In genomic region chr9:102770190-102770589, GRCm38 (mm10) we compare ENCODE assay signal across 23 mouse cellular contexts. TPM values are rescaled to one million over a fixed set of nuclear protein-coding genes. Genes with fewer than 3 reads are reported as not detected.
DNase-seq lines count a peak whose midpoint lies in the region; ATAC-seq lines count a peak whose summit lies in the region.
"Had no signal": no experiment of that assay in that cellular context is flagged by ENCODE, and none has a peak within 500 bp of the region (broad histone marks: within the 10 kb centered on the region; RNA-seq: fewer than 3 reads in every experiment).

No protein-coding gene starts in this region.

- 45% methylated on average over 16 of the region's 16 CpGs for WGBS in forebrain, embryonic 16.5 days
- WGBS in forebrain, embryonic 10.5 days = 89% methylated on average over 16 of the region's 16 CpGs

- no peaks in the 10 kb centered on the region for H3K27me3 ChIP-seq in forebrain, embryonic 16.5 days (replicated peaks; ENCODE audit: control insufficient read depth, insufficient read depth, low read length)
- H3K27me3 ChIP-seq in forebrain, embryonic 10.5 days (ENCODE audit: poor library complexity, severe bottlenecking) = no peaks in the 10 kb centered on the region
- H3K27me3 ChIP-seq: forebrain, embryonic 15.5 days; hindbrain, embryonic 12.5 days; hindbrain, embryonic 15.5 days had no signal

- no peak overlapping the region for H3K27ac ChIP-seq in forebrain, embryonic 16.5 days (ENCODE audit: low read length)
- no peak overlapping the region for H3K27ac ChIP-seq in forebrain, embryonic 10.5 days
- H3K27ac ChIP-seq: forebrain, embryonic 15.5 days; hindbrain, embryonic 12.5 days; hindbrain, embryonic 15.5 days had no signal

- peak overlapping the region; percentile 5; the same call in 1 of the 2 replicates for H3K4me2 ChIP-seq in forebrain, embryonic 16.5 days (ENCODE audit: low read length)
- H3K4me2 ChIP-seq: forebrain, embryonic 15.5 days; heart, embryonic 11.5 days; hindbrain, embryonic 12.5 days; hindbrain, embryonic 15.5 days had no signal

- ATAC-seq in forebrain, embryonic 16.5 days = no peak
- ATAC-seq: CD4-positive, CD25-positive, alpha-beta regulatory T cell, adult 4 months; forebrain, embryonic 15.5 days; intestine, postnatal 0 days had no signal

- H3K4me1 ChIP-seq in forebrain, embryonic 16.5 days (replicated peaks; ENCODE audit: control insufficient read depth, insufficient read depth, low read length) = peaks cover 6% of the 10 kb centered on the region
- H3K4me1 ChIP-seq in forebrain, embryonic 10.5 days = peaks cover 33% of the 10 kb centered on the region
- H3K4me1 ChIP-seq: hindbrain, embryonic 15.5 days had no signal

- H3K9ac ChIP-seq in forebrain, embryonic 16.5 days (replicated peaks; ENCODE audit: low read depth, low read length) = no peak overlapping the region
- H3K9ac ChIP-seq: forebrain, embryonic 15.5 days; hindbrain, embryonic 12.5 days; hindbrain, embryonic 15.5 days had no signal

- H3K4me3 ChIP-seq in forebrain, embryonic 16.5 days (replicated peaks; ENCODE audit: low read length) = no peak overlapping the region
- no peak overlapping the region for H3K4me3 ChIP-seq in forebrain, embryonic 10.5 days
- H3K4me3 ChIP-seq: erythroblast, embryonic 14.5 days; forebrain, embryonic 15.5 days; hindbrain, embryonic 12.5 days; hindbrain, embryonic 15.5 days had no signal

- no peak for DNase-seq in forebrain, embryonic 10.5 days (ENCODE audit: extremely low spot score, low spot score)
- DNase-seq in Muller cell, postnatal 12 days (ENCODE audit: inconsistent ontology term) = peak; percentile 88
- DNase-seq in R1 (ENCODE audit: low read depth, low spot score) = peak; percentile 20
- DNase-seq in fat pad, adult 2 months (ENCODE audit: extremely low read depth, low read depth, low spot score) = peak; percentile 95
- DNase-seq in spleen, postnatal 36 days (ENCODE audit: low spot score in 2 of 2) = no peak
- no peak for DNase-seq in embryo, embryonic 9.5 days (ENCODE audit: extremely low spot score)
- DNase-seq: adrenal gland, postnatal 10 days; adrenal gland, postnatal 36 days; cerebellum, adult 11 months; cerebellum, adult 2 months; cerebellum, adult 9-11 months; cerebellum, postnatal 25 days; gastrocnemius, postnatal 10 days; heart, adult 11 months; kidney, adult 2 months had no signal

- no peaks in the 10 kb centered on the region for H3K9me3 ChIP-seq in forebrain, embryonic 16.5 days (ENCODE audit: control insufficient read depth, low read length)
- H3K9me3 ChIP-seq in forebrain, embryonic 10.5 days = no peaks in the 10 kb centered on the region
- H3K9me3 ChIP-seq: forebrain, embryonic 15.5 days; hindbrain, embryonic 12.5 days; hindbrain, embryonic 15.5 days had no signal

- H3K36me3 ChIP-seq in forebrain, embryonic 16.5 days (ENCODE audit: control insufficient read depth, insufficient read depth) = no peaks in the 10 kb centered on the region
- no peaks in the 10 kb centered on the region for H3K36me3 ChIP-seq in forebrain, embryonic 10.5 days (replicated peaks)
- H3K36me3 ChIP-seq: forebrain, embryonic 15.5 days; hindbrain, embryonic 12.5 days; hindbrain, embryonic 15.5 days had no signal

RNA-seq across cellular contexts. Expression of gene Amotl2, which starts 53.7 kb away (rescaled TPM):
- polyA plus RNA-seq in forebrain, embryonic 16.5 days (2015; fragmentation: Nextera tagmentation; extraction: Ambion mirVana) = 53.4 and 62.5 TPM in 2 replicates
- polyA plus RNA-seq in forebrain, embryonic 10.5 days (2016; fragmentation: Nextera tagmentation; extraction: Ambion mirVana) = 49.9 and 51.9 TPM in 2 replicates
- polyA plus RNA-seq: CD4-positive, CD25-positive, alpha-beta regulatory T cell, adult 4 months had no signal

Comparison
In these comparisons a context has a peak if more than half of its experiments do, and no peak if none do; other contexts are left out.
1. DNase-seq: peak in Muller cell, postnatal 12 days (single experiment), R1 (single experiment) and fat pad, adult 2 months (single experiment); none in forebrain, embryonic 10.5 days (single experiment), spleen, postnatal 36 days (0 of 2) and embryo, embryonic 9.5 days (single experiment).